Mouse (Mus musculus) ZHBTc4 (cell line): Measurements from ENCODE around the gene Dysf.

Experiments used
- DNase-seq: peaks from one replicate; pipeline ENCODE4 v3.0.0-alpha.2; 2011; ENCODE audit warnings: low read depth, low spot score

The Dysf gene

DNA sequence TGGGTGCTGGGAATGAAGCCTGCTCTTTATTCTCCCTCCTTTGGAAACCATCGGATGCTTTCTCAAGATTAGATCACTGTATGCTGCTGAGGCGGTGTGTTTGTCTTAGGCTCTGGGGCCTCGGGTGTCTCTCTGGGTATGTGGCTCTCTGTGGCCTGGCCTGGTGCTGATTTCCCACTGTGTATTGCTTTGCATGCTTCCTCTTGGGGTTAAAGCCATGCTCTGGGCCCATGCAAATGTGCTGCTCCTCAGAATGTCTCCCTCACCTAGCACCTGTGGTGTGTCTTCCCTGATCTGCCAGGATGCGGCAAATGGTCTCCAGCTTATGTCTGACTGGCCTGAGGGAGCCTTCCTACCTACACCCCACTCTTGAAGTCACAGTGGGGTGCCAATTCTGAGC is 41.8 kb downstream of the Dysf start:
- DNase-seq = no peak

DNA sequence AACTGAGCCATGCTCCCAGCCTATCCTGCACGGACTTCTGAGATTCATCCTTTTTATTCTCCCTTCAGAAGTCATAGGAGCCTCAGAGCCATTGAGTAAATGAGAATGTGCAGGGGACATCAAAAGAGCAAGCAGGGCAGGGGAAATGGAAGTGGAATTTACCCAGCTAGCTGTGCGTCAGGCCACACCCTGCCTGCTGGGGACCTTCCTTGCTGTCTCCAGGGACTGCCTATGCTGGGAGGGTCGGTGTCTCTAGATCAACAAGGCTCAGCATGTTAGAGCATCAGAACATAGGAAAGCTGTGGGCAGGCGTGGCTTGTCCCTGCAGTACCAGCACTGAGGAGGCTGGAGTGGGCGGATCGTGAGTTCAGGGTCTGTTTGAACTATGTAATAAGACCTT is 42.6 kb downstream of the Dysf start:
- DNase-seq = peak; percentile 91

DNA sequence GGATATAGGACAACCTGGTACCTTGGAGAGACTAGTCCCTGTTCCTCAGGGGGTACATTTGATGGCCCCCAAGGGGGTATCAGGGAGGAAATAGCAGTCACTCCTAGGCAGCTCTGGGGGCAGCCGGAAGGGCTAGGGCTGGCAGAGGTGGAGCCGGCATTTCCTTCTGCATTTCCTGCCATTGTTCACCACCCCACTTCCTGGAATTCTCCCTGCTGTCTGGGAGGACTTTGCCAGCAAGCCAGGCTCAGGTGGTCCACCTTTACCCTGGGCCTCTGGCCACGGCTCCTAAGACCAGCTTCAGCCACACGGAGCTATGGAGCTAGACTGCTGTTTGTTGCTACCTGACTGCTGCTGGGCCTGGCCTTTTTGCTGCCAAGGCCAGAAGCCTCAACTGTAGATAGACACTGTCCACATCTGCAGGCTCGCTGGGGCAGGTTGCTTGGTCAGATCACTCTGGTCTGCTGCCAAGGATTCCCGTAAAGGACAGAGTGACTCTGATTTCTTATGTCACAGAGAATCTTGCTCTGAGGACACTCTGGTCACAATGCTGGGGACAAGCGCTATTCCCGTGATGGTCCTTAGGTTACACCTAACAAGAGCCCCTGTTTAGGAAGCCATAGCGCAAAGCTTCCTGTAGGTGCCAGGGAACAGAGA is 45.6 kb downstream of the Dysf start:
- no peak for DNase-seq

DNA sequence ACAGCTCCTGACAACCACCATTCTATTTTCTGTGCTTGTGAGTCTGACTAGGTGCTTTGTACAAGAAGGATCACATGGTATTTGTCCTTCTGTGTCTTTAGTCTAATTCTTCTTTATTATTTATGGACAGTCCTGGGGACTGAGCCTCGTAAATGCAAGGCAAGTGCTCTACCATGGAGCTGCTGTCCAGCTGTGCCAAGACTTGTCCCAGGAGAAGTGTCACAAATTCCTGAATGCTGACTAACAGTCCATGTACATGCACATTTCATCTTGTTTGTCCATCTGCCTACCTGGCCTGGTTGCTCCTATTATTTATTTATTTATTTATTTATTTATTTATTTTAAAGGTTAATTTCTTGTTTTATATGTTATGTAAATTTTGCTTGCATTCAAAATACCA is 47.2 kb downstream of the Dysf start:
- no peak for DNase-seq

DNA sequence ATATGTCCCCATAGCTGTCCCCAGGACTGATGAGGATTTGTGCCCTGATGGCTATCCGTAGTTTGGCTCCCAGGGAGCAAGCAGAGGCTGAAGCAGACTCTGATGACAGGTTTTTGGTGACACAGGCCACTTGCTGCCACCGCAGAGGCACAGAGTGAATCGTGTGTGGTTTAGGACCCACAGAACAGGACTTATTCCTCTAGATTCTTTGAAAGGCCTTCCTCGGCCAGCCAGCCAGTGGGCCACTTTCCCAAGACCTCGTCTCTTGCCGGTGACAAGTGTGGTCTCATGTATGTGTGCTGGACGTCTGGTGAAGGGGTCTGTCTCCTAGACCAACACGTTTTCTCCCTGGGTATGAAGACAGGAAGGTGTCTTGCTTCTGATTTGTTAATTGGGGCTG is 48.8 kb downstream of the Dysf start:
- DNase-seq = no peak

DNA sequence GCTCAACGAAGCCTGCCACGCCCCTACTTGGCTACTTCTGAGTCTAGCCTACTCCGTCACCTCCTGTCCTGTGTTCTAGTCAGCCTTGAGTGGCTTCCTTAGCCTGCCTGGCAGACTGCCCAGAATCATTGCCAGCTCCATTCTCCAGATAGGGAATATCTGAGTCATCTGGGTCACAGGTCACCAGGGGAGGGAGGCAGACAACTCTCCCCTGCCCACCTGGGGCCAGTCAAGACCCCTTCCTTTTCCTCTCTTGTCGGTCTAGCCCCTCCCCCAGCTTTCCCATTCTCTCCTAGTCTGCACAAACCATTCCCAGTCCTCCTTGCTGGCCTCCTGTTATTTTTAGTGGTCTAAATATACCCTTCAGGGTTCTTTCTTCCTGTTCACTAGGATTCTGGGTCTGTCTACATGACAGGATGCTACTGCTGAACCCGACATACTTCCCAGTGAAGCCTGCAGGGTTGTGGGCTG is 50.3 kb downstream of the Dysf start:
- no peak for DNase-seq

DNA sequence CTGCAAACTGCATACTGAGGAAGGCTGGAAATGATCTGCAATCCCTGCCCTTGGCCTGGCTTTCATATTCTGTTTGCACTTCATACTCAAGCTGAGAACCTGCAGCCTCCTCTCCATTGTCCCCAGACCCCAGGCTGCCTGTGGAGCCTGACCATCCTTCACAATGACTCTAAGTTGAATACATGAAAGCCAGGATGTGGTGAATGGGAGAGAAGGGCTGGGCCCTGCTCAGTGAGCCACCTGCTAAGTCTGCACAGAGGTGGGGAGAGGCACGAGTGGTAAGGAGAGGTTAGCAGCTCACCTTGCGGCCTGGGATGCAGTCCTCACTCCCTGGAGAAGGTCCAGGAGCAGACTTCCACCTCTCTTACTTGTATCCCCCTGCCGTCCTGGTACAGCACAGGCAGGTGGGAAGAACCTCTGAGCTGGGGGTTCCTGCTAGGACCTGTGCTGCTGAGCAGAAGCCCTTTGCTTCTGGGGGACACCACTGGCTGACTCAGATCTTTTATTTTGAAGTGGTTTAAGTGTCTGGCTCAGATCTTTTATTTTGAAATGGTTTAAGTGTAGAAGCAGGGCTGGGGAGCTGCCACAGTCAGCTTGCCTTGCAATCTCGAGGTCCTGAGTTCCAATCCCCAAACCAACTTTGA is 51.5 kb downstream of the Dysf start:
- DNase-seq = peak; percentile 67

DNA sequence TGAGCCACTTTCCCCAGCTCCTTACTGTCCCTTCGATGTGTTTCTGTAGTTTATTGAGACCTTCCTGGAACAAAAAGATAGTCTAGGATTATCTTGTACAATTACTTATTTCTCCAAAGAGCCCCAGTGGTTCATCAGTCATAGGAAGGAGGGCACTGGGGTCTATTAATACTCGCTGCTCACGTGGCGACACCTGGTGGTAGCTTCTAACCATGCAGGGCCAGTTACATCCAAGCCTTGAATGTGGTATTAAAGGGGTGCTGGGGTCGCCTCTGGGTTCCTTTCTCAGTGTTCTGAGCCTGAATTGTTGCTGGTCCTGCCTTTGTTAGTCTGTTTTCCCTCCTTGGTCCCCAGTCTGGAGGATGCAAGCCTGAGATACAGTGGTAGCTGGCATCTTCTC is 52.9 kb downstream of the Dysf start:
- peak; percentile 80 for DNase-seq

DNA sequence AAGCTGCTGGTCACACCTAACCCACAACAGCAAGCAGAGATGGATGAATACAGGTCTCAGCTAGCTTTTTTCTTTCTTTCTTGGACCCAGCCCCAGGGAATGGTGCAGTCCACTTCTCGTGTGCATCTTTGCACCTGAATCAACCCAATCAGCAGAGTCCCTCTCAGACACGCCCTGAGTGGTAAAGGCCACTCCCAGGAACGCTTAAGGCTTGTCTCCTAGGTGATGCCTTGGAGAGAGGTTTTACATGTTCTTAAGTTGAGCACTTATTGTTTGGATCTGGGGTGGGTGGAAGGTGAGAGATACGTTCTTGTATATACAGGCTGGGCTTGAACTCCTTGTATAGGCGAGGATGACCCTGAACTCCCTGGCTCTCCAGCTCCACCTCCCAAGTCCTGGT is 54.2 kb downstream of the Dysf start:
- peak; percentile 81 for DNase-seq

DNA sequence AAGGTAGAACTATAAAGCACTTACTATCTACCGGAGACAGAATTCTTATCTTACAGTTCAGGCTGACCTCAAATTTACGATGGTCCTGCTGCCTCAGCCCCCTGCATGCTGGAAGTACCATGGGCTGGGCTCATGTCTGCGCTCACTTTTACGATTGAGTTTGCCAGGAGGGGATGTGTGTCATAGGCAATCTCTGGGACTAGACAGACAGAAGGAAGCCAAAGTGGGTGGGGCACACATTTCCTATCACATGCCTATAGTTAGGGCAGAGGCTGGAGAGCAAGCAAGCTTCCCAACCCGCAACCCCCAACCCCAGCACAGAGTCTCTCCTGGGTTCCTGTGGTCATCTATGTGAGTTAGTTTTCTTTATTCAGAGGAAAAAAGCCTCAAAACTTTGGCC is 59.8 kb downstream of the Dysf start:
- DNase-seq = no peak

DNA sequence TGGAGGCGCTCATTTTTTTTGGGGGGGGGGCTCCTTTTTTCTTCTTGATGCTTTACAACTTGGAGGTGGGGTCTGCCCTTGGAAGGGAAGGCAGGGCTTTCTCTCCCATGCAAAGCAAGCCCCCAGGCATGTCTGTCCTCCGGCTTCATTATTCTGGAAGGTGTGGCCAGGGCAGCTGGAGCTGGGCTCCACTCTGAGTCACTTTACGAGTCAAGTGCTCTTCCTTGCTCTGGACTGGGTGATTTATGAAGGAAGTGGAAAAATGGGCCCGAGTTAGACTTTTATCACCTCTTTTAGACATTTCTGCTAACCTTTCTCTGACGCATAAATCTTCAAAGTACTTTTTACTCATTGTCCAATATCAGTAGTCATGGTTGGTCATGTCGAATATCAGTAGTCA is 61.9 kb downstream of the Dysf start:
- DNase-seq = no peak

DNA sequence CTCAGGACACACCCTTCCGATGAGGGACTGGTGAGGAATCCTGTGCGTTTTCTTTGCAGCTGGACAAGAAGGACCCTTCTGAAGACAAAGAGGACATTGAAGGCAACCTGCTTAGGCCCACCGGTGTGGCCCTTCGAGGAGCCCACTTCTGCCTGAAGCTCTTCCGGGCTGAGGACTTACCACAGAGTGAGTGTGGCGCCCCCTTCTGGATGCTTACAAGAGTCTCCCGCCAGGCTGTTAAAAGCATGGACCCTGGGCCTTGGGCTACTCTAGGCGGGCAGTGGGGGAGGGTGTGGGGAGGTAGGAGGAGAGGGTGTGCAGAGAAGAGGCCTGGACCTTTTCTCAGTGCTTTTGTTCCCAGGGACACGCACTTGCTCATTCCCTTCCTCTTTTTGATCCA is 64.2 kb downstream of the Dysf start:
- peak; percentile 82 for DNase-seq

DNA sequence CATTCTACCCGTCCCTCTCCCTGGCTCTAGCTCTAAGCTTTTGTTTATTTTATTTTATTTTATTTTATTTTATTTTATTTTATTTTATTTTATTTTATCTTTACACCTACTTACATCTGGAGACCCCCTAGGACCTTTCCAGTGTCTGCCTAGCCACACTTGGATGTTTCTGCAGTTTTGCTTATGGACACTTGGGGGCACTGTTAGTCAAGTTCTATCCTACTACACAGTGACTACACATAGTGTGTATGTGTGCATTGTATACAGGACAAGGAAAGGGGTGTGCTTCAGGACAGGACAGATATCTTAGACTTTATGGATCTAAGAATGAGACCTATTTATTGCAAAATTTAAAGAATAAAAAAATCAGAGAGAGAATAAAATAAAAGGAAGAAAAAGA is 69.8 kb downstream of the Dysf start:
- DNase-seq = peak; percentile 50

DNA sequence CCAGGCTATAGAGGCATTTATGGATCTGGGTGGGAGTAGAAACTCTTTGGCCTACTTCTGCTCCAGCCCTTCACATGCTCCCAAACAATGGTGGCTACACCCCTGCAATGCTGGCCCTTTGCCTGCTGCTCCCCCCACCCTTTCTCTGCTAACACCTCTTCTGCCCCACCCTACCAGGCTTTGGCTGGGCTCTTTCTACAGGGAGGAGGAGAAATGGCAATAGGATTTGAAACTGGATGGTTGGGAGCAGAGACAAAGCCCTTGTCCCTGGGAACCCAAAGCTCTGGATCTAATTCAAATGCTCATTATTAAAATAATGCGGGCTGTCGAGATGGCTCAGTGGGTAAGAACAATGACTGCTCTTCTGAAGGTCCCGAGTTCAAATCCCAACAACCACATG is 72.2 kb downstream of the Dysf start:
- DNase-seq = no peak

DNA sequence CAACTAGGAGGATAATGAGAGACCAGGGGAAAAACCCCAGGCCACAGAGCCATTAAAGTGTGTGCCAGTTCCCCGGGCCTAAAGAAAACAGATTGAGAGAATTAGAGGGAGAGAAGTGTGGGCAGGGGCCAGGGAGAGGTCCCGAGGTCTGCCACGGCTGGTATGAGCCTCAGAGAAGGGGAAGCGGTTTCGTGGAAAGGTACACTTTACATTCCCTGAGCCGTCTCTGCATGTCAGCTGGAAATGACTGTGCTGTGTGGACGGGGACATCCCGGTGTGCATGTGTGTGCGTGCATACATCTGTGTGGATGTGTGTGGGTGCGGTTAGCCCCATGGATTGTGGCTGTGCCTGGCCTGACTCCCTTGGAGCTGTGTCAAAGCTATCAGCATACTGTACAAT is 76.4 kb downstream of the Dysf start:
- no peak for DNase-seq

DNA sequence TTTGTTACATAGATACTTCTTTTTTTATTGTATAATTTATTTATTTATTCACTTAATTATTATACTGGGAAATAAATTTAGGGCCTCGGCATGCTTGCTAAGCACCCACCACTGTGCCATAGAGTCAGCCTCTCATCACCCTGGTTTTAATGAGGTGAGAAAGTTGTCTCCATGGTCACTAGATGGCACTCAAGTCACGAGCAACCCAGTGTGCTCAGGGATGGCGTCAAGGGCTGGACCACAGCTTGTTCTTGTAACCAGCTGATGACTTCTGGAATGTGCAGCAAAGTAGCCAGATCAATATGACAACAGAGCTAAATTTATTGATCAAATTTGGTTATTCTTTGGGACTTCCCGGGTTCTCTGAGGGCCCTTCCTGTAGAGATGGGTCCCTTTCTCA is 85.1 kb downstream of the Dysf start:
- peak; percentile 68 for DNase-seq

DNA sequence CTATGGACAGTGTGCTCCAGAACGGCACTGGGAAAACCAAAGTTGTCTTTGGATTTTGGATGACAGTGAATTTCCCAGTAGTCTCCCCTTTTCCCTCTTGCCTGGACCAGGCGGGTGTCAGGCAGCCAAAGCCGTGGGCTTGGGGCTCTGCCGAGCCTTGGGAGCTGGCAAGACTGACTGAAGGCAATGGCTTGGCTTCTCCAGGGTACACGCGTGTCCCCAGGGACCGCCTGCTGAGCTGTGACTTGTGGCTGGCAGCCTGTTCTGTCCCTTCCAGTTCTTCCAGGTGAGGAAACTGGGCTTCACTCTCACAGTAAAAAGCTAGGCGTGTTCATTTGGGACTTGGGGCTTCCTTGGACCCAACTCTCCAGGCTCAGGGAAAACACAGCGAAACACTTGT is 86.1 kb downstream of the Dysf start:
- DNase-seq = peak; percentile 40

DNA sequence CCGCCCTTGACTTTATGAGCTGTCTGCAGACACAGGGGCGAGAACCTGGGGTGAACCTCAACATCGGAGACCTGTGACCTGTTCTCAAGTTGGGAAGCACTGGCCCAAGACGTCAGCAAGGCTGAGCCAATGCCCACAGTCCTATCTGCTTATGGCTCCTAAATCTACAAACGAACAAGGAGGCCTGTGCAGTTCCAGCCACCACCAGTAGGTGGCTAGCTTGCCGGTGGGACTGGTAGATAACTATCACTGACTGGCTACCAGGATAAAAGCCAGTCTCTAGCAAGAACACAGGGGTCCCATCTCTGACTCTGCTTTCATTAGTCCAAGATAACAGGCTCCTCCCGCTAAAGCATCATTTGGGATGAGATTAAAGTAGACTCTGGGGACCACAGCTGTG is 86.6 kb downstream of the Dysf start:
- peak; percentile 94 for DNase-seq

DNA sequence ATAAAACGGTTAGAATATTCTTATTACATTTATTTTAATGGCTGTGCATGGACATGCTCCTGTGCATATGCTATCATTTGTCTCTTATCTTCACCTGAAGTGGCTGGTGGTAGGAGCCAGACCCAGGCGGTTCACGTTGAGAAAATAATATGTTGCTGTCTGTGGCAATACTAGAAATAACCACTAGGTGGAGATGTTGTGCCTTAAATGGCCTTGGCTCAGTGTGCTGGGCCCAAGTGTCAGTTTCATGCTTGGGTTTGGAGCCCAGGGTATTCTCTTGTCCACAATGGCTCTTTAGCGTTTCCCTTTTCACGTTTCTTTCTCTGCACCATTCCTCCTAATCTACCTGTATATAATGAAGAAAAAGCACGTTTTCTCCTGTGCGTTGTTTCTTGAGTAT is 87.5 kb downstream of the Dysf start:
- peak; percentile 87 for DNase-seq

DNA sequence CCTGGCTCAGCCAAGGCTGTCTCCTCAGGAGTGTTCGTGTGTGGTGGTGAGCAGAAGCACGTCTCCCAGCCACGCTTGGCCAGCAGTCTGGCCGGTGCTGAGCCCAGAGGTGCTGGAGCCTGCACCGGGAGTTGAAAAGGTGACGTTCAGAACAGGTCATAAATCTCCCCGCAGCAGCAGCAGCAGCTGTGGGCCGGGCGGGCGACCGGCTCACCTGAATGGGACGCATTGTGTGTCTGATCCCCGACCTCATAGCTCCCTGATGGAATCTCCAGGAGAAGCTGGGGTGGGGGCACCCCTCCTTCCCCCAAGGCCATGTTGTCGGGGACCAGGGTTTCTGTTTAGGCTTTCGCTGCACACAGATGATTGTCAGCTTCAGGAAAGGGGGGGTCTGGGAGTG is 93.6 kb downstream of the Dysf start:
- DNase-seq = no peak

DNA sequence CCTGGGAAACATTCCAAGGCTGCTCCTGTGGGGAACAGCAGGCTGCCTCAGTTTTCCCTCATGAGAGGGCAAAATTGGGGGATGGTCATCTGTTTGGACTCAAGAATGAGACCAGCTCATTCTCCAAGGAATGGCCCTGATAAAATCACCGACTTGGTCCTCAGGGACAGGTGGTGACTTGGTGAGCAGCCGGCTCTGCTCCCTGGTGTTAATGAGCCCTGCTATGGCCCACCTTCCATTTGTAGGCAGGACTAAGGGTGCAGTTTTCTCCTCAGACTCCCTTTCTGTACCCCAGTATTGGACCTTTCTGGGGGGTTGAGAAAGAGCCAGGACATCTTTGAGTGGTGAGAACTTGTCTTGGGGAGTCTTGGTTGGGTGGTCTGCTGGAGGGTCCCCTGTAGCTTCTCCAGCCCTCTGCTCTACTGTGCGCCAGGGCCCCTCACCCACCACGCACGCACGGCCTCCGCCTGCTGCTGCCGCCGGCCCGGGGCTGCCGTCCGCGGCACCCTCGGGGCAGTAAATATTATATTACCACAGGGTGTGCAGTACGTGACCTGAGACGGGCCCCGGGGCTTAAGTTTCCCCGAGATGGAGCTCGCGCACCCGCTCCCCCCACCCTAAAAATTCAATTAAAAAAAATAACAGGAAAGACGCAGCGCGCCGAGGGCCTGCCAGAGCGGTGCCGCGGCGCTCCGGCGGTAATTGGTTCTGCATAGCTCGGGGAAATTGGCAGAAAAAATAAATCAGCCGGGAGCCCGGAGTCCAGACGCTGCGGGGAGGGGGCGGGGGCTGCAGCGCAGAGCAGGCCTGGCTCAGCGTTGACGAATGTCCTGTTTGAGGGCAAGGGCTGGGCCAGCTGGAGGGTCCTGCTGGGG is 97.0 kb downstream of the Dysf start:
- peak; percentile 32 for DNase-seq

DNA sequence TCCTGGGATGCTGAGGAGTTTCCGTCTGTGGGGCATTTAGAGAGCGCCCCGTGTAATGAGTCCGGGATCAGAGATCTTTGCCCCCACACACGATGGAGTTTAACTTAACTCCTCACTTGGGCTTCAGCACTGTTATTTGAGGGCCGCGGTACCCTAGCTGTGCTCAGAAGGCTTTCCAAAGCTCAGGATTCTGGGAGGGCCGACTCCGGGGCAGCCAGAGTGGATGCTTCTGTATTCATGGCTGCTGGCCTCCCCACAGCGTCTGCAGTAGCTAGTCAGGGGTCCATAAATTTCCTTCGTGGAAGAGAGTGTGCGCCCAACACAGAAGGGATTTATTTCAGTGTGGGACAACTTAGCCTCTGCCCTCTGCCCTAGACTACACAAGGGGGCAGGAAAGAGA is 97.7 kb downstream of the Dysf start:
- DNase-seq = no peak

DNA sequence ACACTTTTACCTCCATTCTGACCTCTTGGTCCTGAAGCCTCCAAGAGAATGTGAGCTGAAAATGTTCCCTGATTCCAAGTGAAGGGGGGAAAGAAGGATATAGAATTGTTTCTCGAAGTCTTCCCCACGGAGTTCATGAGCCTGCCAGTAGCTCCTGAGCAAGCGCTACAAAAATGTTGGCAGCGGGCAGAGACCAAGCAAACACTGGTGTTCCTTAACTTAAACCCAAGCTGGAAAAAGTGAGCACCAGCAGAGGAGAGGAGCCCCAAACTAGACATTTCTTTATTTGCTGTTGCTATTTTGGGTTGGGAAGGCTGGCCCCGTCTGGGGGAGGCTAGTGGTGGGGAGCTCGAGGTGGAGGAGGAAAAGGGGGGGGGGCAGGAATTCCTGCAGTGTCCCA is 102.0 kb downstream of the Dysf start:
- DNase-seq = no peak
